Mouse (Mus musculus) limb, embryonic 12.5 days (tissue): ENCODE measurements around the gene Trem1. TPM values are rescaled to one million over a fixed set of nuclear protein-coding genes. Genes with fewer than 3 reads are reported as not detected.
A peak's percentile ranks its signal among the peaks of the same experiment; 100 is the strongest.

ENCODE experiments used
- ATAC-seq: fragments of 200-750 bp; cut with Nextera tagmentation; 2 replicates; pipeline ENCODE4 v1.8.0; 2017; ENCODE audit warnings: low read depth, moderate TSS enrichment; ENCODE audit not compliant: insufficient number of reproducible peaks, insufficient read depth, low FRiP score, low TSS enrichment
- H3K27ac ChIP-seq: fragments of 300-500 bp; sonication (generic); 2 replicates; pipeline ENCODE4 v1.5.1; 2016; ENCODE audit warnings: mild to moderate bottlenecking, moderate library complexity
- H3K27me3 ChIP-seq: fragments of 300-500 bp; sonication (generic); 2 replicates; pipeline ENCODE4 v1.6.1; 2016; ENCODE audit warnings: mild to moderate bottlenecking, moderate library complexity
- H3K36me3 ChIP-seq: fragments of 300-500 bp; sonication (generic); 2 replicates; pipeline ENCODE4 v1.6.1; 2016; ENCODE audit warnings: mild to moderate bottlenecking, moderate library complexity
- H3K4me1 ChIP-seq: fragments of 300-500 bp; sonication (generic); replicated peaks from 2 replicates; pipeline ENCODE4 v1.6.1; 2016
- H3K4me2 ChIP-seq: fragments of 300-500 bp; sonication (generic); 2 replicates; pipeline ENCODE4 v1.6.1; 2016; ENCODE audit warnings: mild to moderate bottlenecking, moderate library complexity
- H3K4me3 ChIP-seq: fragments of 300-500 bp; sonication (generic); replicated peaks from 2 replicates; pipeline ENCODE4 v1.5.1; 2016; ENCODE audit warnings: mild to moderate bottlenecking
- H3K9ac ChIP-seq: fragments of 300-500 bp; sonication (generic); replicated peaks from 2 replicates; pipeline ENCODE4 v1.6.1; 2016; ENCODE audit warnings: mild to moderate bottlenecking, moderate library complexity
- H3K9me3 ChIP-seq: fragments of 300-500 bp; sonication (generic); 2 replicates; pipeline ENCODE4 v1.6.1; 2016; ENCODE audit warnings: mild to moderate bottlenecking, moderate library complexity
- WGBS: fragments of 180-500 bp; shearing (Covaris S2); methylation state at CpG from one replicate; pipeline ENCODE4 v1.1.7; 2016; 5-methylcytosine and 5-hydroxymethylcytosine counted together
- polyA plus RNA-seq: library from polyadenylated mRNA; unstranded; fragments of >200 nt; fragmentation: Nextera tagmentation; extraction: Ambion mirVana; gene quantifications from 2 replicates; pipeline ENCODE4 v1.2.1, GENCODE M21; 2016

The Trem1 gene
- polyA plus RNA-seq, 1 experiment from 2014 or later: not detected

GRCm38 (mm10) chr17:48268276-48268675 lies 35.7 kb downstream of the Trem1 start:
- H3K36me3 ChIP-seq: no peaks in the 10 kb centered on the region
- no peaks in the 10 kb centered on the region for H3K27me3 ChIP-seq
- no peaks in the 10 kb centered on the region for H3K9me3 ChIP-seq
- H3K4me3 ChIP-seq: no peak overlapping the region
- no peak overlapping the region for H3K9ac ChIP-seq
- no peak overlapping the region for H3K27ac ChIP-seq
- no peak overlapping the region for H3K4me2 ChIP-seq
- ATAC-seq: no peak
- H3K4me1 ChIP-seq: no peaks in the 10 kb centered on the region; the same call in 1 of the 2 replicates

- Histone ChIP-seq H3K4me3 (no peak overlapping the region), H3K9me3 (no peaks in the 10 kb centered on the region), H3K4me1 (no peaks in the 10 kb centered on the region; the same call in 1 of the 2 replicates), H3K27me3 (no peaks in the 10 kb centered on the region), H3K36me3 (no peaks in the 10 kb centered on the region), H3K9ac (no peak overlapping the region), H3K4me2 (no peak overlapping the region), H3K27ac (no peak overlapping the region)
- ATAC-seq: no peak
- 72% methylated on average over 4 of the region's 4 CpGs for WGBS
Observed at GRCm38 (mm10) chr17:48269833-48270232, 37.3 kb downstream of the Trem1 start.

- H3K4me2 ChIP-seq: no peak overlapping the region
- H3K4me3 ChIP-seq: no peak overlapping the region
- no peak overlapping the region for H3K27ac ChIP-seq
- no peaks in the 10 kb centered on the region for H3K36me3 ChIP-seq
- ATAC-seq: no peak
- H3K9ac ChIP-seq: no peak overlapping the region
- no peaks in the 10 kb centered on the region for H3K27me3 ChIP-seq
- no peaks in the 10 kb centered on the region for H3K9me3 ChIP-seq
- 65% methylated on average over 5 of the region's 5 CpGs for WGBS
- no peaks in the 10 kb centered on the region for H3K4me1 ChIP-seq
Observed at GRCm38 (mm10) chr17:48272158-48272557, 39.6 kb downstream of the Trem1 start.

- H3K4me2 ChIP-seq: no peak overlapping the region
- H3K4me3 ChIP-seq: no peak overlapping the region
- no peaks in the 10 kb centered on the region for H3K36me3 ChIP-seq
- H3K27ac ChIP-seq: no peak overlapping the region
- no peaks in the 10 kb centered on the region for H3K4me1 ChIP-seq
- H3K27me3 ChIP-seq: no peaks in the 10 kb centered on the region
- no peak overlapping the region for H3K9ac ChIP-seq
- no peaks in the 10 kb centered on the region for H3K9me3 ChIP-seq
- no peak for ATAC-seq
- WGBS: 89% methylated on average over 4 of the region's 4 CpGs
Observed at GRCm38 (mm10) chr17:48272598-48272997, 40.0 kb downstream of the Trem1 start.

- no peaks in the 10 kb centered on the region for H3K9me3 ChIP-seq
- ATAC-seq: no peak
- no peaks in the 10 kb centered on the region for H3K36me3 ChIP-seq
- H3K4me1 ChIP-seq: no peaks in the 10 kb centered on the region
- no peak overlapping the region for H3K27ac ChIP-seq
- H3K4me2 ChIP-seq: no peak overlapping the region
- no peak overlapping the region for H3K9ac ChIP-seq
- no peak overlapping the region for H3K4me3 ChIP-seq
- WGBS: 82% methylated on average over 4 of the region's 4 CpGs
- H3K27me3 ChIP-seq: no peaks in the 10 kb centered on the region
Observed at GRCm38 (mm10) chr17:48274098-48274497, 41.5 kb downstream of the Trem1 start.

GRCm38 (mm10) chr17:48274885-48275284 lies 42.3 kb downstream of the Trem1 start:
- 35% methylated on average over 6 of the region's 6 CpGs for WGBS
- ATAC-seq: no peak
- Histone ChIP-seq H3K9ac (no peak overlapping the region), H3K4me3 (no peak overlapping the region), H3K27ac (no peak overlapping the region), H3K27me3 (no peaks in the 10 kb centered on the region), H3K36me3 (no peaks in the 10 kb centered on the region), H3K9me3 (no peaks in the 10 kb centered on the region), H3K4me2 (no peak overlapping the region), H3K4me1 (no peaks in the 10 kb centered on the region)

GRCm38 (mm10) chr17:48275736-48276135 lies 43.2 kb downstream of the Trem1 start:
- WGBS: 69% methylated on average over 7 of the region's 7 CpGs
- Histone ChIP-seq H3K4me1 (no peaks in the 10 kb centered on the region), H3K27ac (no peak overlapping the region), H3K36me3 (no peaks in the 10 kb centered on the region), H3K27me3 (no peaks in the 10 kb centered on the region), H3K4me2 (0 out of 2 replicates have a peak overlapping the region, but pooled peaks have one; percentile 4), H3K9me3 (no peaks in the 10 kb centered on the region), H3K4me3 (no peak overlapping the region), H3K9ac (no peak overlapping the region)
- no peak for ATAC-seq

GRCm38 (mm10) chr17:48278381-48278780 lies 45.8 kb downstream of the Trem1 start:
- no peaks in the 10 kb centered on the region for H3K9me3 ChIP-seq
- no peak overlapping the region for H3K9ac ChIP-seq
- H3K4me1 ChIP-seq: peaks cover 11% of the 10 kb centered on the region
- H3K27me3 ChIP-seq: no peaks in the 10 kb centered on the region
- no peaks in the 10 kb centered on the region for H3K36me3 ChIP-seq
- H3K4me2 ChIP-seq: no peak overlapping the region
- no peak overlapping the region for H3K27ac ChIP-seq
- no peak overlapping the region for H3K4me3 ChIP-seq
- ATAC-seq: no peak

GRCm38 (mm10) chr17:48279002-48279401 lies 46.4 kb downstream of the Trem1 start:
- H3K4me3 ChIP-seq: no peak overlapping the region
- 75% methylated on average over 4 of the region's 4 CpGs for WGBS
- H3K9ac ChIP-seq: no peak overlapping the region
- no peak overlapping the region for H3K4me2 ChIP-seq
- ATAC-seq: no peak
- no peaks in the 10 kb centered on the region for H3K9me3 ChIP-seq
- peaks cover 11% of the 10 kb centered on the region for H3K4me1 ChIP-seq
- H3K27me3 ChIP-seq: no peaks in the 10 kb centered on the region
- no peak overlapping the region for H3K27ac ChIP-seq
- H3K36me3 ChIP-seq: no peaks in the 10 kb centered on the region

- WGBS: 45% methylated on average over 18 of the region's 18 CpGs
- Histone ChIP-seq H3K36me3 (no peaks in the 10 kb centered on the region), H3K9me3 (no peaks in the 10 kb centered on the region), H3K4me2 (peak overlapping the region; percentile 52), H3K27ac (peak overlapping the region; percentile 85), H3K4me1 (peaks cover 11% of the 10 kb centered on the region), H3K9ac (peak overlapping the region; percentile 44), H3K4me3 (peak overlapping the region; percentile 30), H3K27me3 (no peaks in the 10 kb centered on the region)
- ATAC-seq: peak; percentile 75
Observed at GRCm38 (mm10) chr17:48280943-48281738, 48.6 kb downstream of the Trem1 start.

- H3K4me3 ChIP-seq: peak overlapping the region; percentile 30
- peak overlapping the region; percentile 44 for H3K9ac ChIP-seq
- H3K4me2 ChIP-seq: peak overlapping the region; percentile 52
- no peaks in the 10 kb centered on the region for H3K27me3 ChIP-seq
- no peaks in the 10 kb centered on the region for H3K9me3 ChIP-seq
- no peak for ATAC-seq
- 8% methylated on average over 3 of the region's 3 CpGs for WGBS
- H3K4me1 ChIP-seq: peaks cover 11% of the 10 kb centered on the region
- no peaks in the 10 kb centered on the region for H3K36me3 ChIP-seq
- peak overlapping the region; percentile 85 for H3K27ac ChIP-seq
Observed at GRCm38 (mm10) chr17:48281739-48282085, 49.1 kb downstream of the Trem1 start.

- Histone ChIP-seq H3K4me2 (no peak overlapping the region), H3K9me3 (no peaks in the 10 kb centered on the region), H3K27ac (no peak overlapping the region), H3K9ac (no peak overlapping the region), H3K36me3 (no peaks in the 10 kb centered on the region), H3K4me3 (no peak overlapping the region), H3K27me3 (no peaks in the 10 kb centered on the region), H3K4me1 (peaks cover 5% of the 10 kb centered on the region; the same call in 1 of the 2 replicates)
- WGBS: 35% methylated on average over 1 of the region's 1 CpGs
- no peak for ATAC-seq
Observed at GRCm38 (mm10) chr17:48286765-48287164, 54.2 kb downstream of the Trem1 start.
